Mouse (Mus musculus) liver, postnatal 0 days (tissue): ENCODE data around the gene Adarb2. TPM values are rescaled to one million over a fixed set of nuclear protein-coding genes. Genes with fewer than 3 reads are reported as not detected.

Source experiments
- ATAC-seq: fragments of 200-750 bp; cut with Nextera tagmentation; 2 replicates; pipeline ENCODE4 v1.8.0; 2017; ENCODE audit warnings: mild to moderate bottlenecking, moderate library complexity
- DNase-seq: peaks from one replicate; pipeline ENCODE4 v3.0.0-alpha.2; 2016
- H3K27ac ChIP-seq: fragments of 300-500 bp; sonication (generic); 2 replicates; pipeline ENCODE4 v1.5.1; 2014; ENCODE audit warnings: antibody characterized with exemption, moderate library complexity, mild to moderate bottlenecking, low read depth
- H3K27me3 ChIP-seq: fragments of 300-500 bp; sonication (generic); 2 replicates; pipeline ENCODE4 v1.6.1; 2014; ENCODE audit warnings: low read length, control low read depth, mixed read lengths; ENCODE audit not compliant: insufficient read depth
- H3K36me3 ChIP-seq: fragments of 300-500 bp; sonication (generic); replicated peaks from 2 replicates; pipeline ENCODE4 v1.6.1; 2014; ENCODE audit warnings: mild to moderate bottlenecking, control low read depth, low read length, moderate library complexity, mixed read lengths; ENCODE audit not compliant: insufficient read depth
- H3K4me1 ChIP-seq: fragments of 300-500 bp; sonication (generic); 2 replicates; pipeline ENCODE4 v1.6.1; 2014; ENCODE audit warnings: antibody characterized with exemption, mild to moderate bottlenecking, control low read depth; ENCODE audit not compliant: insufficient read depth
- H3K4me2 ChIP-seq: fragments of 300-500 bp; sonication (generic); 2 replicates; pipeline ENCODE4 v1.6.1; 2014; ENCODE audit warnings: low read depth, mild to moderate bottlenecking, low read length, moderate library complexity, mixed read lengths
- H3K4me3 ChIP-seq: fragments of 300-500 bp; sonication (generic); 2 replicates; pipeline ENCODE4 v1.5.1; 2014; ENCODE audit warnings: low read depth, low read length
- H3K9ac ChIP-seq: fragments of 300-500 bp; sonication (generic); replicated peaks from 2 replicates; pipeline ENCODE4 v1.6.1; 2014; ENCODE audit warnings: mild to moderate bottlenecking, moderate library complexity
- H3K9me3 ChIP-seq: fragments of 300-500 bp; sonication (generic); 2 replicates; pipeline ENCODE4 v1.6.1; 2016; ENCODE audit warnings: mild to moderate bottlenecking, control low read depth, low read length, mixed read lengths
- CTCF ChIP-seq: sonication (generic); IDR thresholded peaks from 2 replicates; pipeline ENCODE4 v1.5.1; 2016; ENCODE audit warnings: antibody characterized with exemption, low read depth
- EP300 ChIP-seq: IDR thresholded peaks from 2 replicates; pipeline ENCODE4 v1.6.1; 2016; ENCODE audit warnings: antibody characterized with exemption, low read depth, mild to moderate bottlenecking
- WGBS: fragments of 180-500 bp; shearing (Covaris S2); extraction: QIAGEN DNeasy Blood & Tissue Kit; methylation state at CpG from one replicate; pipeline ENCODE4 v1.1.7; 2014; ENCODE audit not compliant: insufficient replicate concordance; 5-methylcytosine and 5-hydroxymethylcytosine counted together
- polyA plus RNA-seq: library from polyadenylated mRNA; unstranded; fragments of >200 nt; fragmentation: Nextera tagmentation; extraction: Ambion mirVana; gene quantifications from 2 replicates; pipeline ENCODE4 v1.2.1, GENCODE M21; 2015

Gene Adarb2
- 0.02 TPM in 1 of 2 replicates, not detected in the other for polyA plus RNA-seq

DNA sequence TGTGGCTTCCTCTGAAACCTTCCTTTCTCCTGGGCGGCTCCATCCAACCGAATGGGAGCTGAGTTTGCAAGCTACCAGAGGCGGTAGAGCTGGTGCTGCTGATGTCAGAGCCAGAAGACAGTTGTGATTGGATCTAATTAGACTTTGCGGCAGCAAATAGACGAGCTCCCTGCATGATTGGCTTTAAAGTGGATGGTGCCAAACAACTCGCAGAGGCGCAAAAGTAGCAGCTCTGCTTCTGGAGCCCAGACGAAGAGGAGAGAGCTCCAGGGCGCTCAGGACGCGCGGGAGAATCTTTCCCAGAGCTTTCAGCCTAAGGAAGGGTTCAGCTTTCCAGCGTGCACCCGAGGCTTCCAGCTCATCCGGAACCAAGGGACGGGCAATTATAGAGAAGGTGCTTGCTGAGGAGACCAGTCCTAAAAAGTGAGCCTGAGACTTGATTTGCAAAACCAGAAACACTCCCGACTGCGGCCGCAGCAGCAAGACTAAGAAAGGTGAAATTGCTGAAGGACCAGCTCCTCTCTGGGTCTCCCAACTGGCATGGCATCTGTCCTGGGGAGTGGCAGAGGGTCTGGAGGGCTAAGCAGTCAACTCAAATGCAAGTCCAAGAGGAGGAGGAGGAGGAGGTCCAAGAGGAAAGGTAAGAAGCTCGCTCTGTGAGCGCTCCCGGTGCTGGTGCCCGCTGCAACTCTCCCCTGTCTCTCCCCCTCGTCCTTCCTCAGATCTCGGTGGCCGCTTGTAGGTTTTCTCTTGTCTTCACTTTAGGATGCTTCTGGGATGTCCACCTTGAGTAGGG, at the start of gene Adarb2:
Gene Adarb2, plus strand, starts transcription at position 186 of the 796 bp plus-strand sequence.
- H3K4me3 ChIP-seq: no peak within 1 kb of the TSS
- H3K4me2 ChIP-seq: peak within 1 kb of the TSS; percentile 13; the same call in 1 of the 2 replicates
- 2% methylated on average over 26 of the region's 26 CpGs for WGBS
- no peak within 1 kb of the TSS for H3K9ac ChIP-seq
- H3K27ac ChIP-seq: no peak within 1 kb of the TSS
- no peaks in the 10 kb centered on the region for H3K4me1 ChIP-seq
- peaks cover 3% of the 10 kb centered on the region; the same call in 1 of the 2 replicates for H3K27me3 ChIP-seq
- H3K9me3 ChIP-seq: no peaks in the 10 kb centered on the region
- DNase-seq: no peak
- H3K36me3 ChIP-seq: no peaks in the 10 kb centered on the region
- TF ChIP-seq EP300 (no peak), CTCF (no peak)
- no peak for ATAC-seq

DNA sequence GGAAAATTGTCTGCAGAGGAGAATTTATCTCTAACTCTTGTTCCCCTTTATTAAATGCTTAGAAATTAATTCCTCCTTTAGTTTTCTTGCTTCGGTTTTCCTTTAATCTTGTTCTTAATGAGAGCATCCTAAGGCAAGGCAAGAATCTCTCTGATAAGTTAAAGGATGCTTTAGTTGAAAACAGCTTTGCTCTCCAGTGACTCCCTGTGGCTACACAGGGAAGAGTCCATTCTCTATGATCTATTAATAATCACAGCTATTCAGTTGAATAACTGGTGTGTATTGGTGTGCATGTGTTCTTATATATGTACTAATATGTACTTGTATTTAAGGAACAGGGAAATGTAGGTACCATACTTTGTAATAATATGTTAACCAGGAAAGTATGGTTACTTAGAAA, 28.9 kb upstream of the Adarb2 start:
- H3K9me3 ChIP-seq: no peaks in the 10 kb centered on the region
- no peaks in the 10 kb centered on the region for H3K27me3 ChIP-seq
- WGBS: 56% methylated on average over 1 of the region's 1 CpGs
- ATAC-seq: no peak
- no peak overlapping the region for H3K4me3 ChIP-seq
- TF ChIP-seq CTCF (no peak), EP300 (no peak)
- H3K4me2 ChIP-seq: no peak overlapping the region
- H3K27ac ChIP-seq: no peak overlapping the region
- no peaks in the 10 kb centered on the region for H3K4me1 ChIP-seq
- DNase-seq: no peak
- H3K9ac ChIP-seq: no peak overlapping the region
- no peaks in the 10 kb centered on the region for H3K36me3 ChIP-seq

DNA sequence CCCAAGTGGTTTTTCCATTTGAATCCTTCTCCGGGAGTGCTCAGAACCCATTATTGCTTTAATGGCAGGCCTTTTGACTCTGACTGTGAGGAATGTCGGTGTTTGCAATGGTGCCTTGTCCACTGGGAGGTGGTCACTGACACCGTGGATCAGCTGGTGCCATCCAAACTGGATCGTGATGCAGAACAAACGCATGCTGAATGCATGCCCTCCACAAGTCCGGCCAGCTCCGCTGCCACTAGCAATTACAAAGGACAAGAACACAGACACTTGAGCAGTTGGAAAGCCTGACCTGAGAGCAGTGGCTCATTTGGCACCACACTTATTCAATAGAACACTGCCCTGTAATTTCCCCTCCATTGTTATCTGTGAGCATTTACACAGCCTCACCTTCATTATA, 10.7 kb upstream of the Adarb2 start:
- Histone ChIP-seq H3K4me2 (no peak overlapping the region), H3K27ac (no peak overlapping the region), H3K4me3 (no peak overlapping the region), H3K9ac (no peak overlapping the region), H3K4me1 (no peaks in the 10 kb centered on the region), H3K27me3 (no peaks in the 10 kb centered on the region), H3K9me3 (no peaks in the 10 kb centered on the region), H3K36me3 (no peaks in the 10 kb centered on the region)
- 57% methylated on average over 7 of the region's 7 CpGs for WGBS
- DNase-seq (no peak), ATAC-seq (no peak)
- no peak for TF ChIP-seq CTCF
- no peak for TF ChIP-seq EP300

DNA sequence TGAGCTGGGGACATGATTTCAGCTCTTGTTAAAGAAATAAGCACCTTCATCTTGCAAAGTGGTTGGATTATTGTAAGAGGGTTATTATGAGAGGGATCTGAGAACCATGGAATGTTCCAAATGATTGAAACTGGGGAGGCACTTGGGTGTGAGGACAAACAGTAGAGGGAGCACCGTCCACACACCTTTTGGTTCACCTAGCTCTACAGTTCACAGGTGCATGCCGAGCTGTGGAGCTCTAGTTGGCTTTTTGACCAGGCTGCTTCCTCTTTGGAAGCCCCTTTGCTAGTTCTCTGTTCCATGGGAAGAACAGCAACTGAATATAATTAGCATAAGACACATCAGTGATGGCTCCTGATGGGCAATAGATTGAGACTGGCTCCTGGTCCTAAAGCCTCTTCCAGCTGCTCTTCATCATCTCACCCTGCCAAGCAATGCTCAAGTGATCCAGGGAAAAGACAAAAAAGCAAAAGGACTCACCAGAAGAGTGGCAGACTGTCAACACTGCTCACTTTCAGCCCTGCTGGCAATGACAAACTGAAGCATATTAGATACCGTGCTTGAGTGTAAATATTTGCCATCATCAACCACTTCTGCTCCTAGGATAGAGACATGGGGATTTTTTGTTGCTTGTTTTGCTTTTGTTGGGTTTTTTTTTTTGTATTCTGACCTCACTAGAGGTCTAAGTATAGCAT, 3.3 kb upstream of the Adarb2 start:
- no peak for DNase-seq
- Histone ChIP-seq H3K4me2 (no peak overlapping the region), H3K9ac (no peak overlapping the region), H3K27me3 (peaks cover 3% of the 10 kb centered on the region; the same call in 1 of the 2 replicates), H3K9me3 (no peaks in the 10 kb centered on the region), H3K27ac (no peak overlapping the region), H3K4me1 (no peaks in the 10 kb centered on the region), H3K36me3 (no peaks in the 10 kb centered on the region), H3K4me3 (no peak overlapping the region)
- ATAC-seq: no peak
- TF ChIP-seq EP300: no peak
- TF ChIP-seq CTCF: no peak
- WGBS: 41% methylated on average over 3 of the region's 3 CpGs

- Histone ChIP-seq H3K9me3 (no peaks in the 10 kb centered on the region), H3K36me3 (no peaks in the 10 kb centered on the region), H3K9ac (no peak overlapping the region), H3K4me2 (no peak overlapping the region), H3K27ac (no peak overlapping the region), H3K27me3 (peaks cover 3% of the 10 kb centered on the region; the same call in 1 of the 2 replicates), H3K4me3 (no peak overlapping the region), H3K4me1 (no peaks in the 10 kb centered on the region)
- TF ChIP-seq CTCF (no peak), EP300 (no peak)
- ATAC-seq (no peak), DNase-seq (no peak)
- WGBS: 10% methylated on average over 4 of the region's 4 CpGs
These were observed 779 bp downstream of the Adarb2 start for GRCm38 (mm10) chr13:8203477-8203813.

- no peak overlapping the region for H3K4me3 ChIP-seq
- peaks cover 3% of the 10 kb centered on the region; the same call in 1 of the 2 replicates for H3K27me3 ChIP-seq
- TF ChIP-seq CTCF (no peak), EP300 (no peak)
- no peak overlapping the region for H3K4me2 ChIP-seq
- H3K36me3 ChIP-seq: no peaks in the 10 kb centered on the region
- DNase-seq: no peak
- H3K27ac ChIP-seq: no peak overlapping the region
- H3K9me3 ChIP-seq: no peaks in the 10 kb centered on the region
- H3K9ac ChIP-seq: no peak overlapping the region
- no peaks in the 10 kb centered on the region for H3K4me1 ChIP-seq
- WGBS: 67% methylated on average over 16 of the region's 16 CpGs
- no peak for ATAC-seq
These were observed 4.7 kb downstream of the Adarb2 start for GRCm38 (mm10) chr13:8207337-8207736.
